Mouse (Mus musculus): ENCODE measurements at regions not wholly inside any gene's neighbourhood (a gene's known extent, or its start where the extent isn't known, plus 50 kb on each side); places are given as distances from the start of the nearest gene placed in this dataset.

DNA sequence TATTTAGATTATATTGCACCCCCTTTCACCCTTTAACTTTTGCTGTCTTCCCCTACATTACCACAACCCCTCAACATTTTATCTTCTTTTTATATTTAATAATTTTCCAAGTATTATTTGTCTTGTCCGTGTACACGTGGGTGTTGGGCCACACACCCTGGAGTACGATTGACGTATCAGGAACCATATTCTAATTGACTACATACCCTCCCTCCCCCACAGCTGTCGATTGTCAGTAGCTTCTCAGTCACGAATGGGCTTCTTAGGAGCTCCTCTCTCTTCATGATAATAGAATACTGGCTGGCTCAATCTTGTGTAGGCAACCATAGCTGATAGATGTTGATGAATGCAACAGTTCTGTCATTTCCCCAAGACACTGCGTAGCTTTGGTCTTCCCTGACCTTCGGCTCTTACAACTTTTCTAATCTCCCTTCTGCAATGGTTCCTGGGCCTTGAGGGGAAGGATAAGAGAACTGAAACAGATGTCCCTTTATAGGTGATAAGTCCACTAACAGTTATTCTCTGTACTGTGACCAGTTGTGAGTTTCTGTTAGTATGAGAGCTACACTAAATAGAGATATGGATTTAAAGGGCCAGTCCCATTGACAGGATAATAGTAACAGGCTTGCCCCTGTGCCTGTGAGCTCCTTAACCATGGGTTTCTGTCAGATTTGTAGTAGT is 310.9 kb downstream of the Epha7 start:
- Histone ChIP-seq H3K4me3 (ENCODE audit: low read depth, low read length) (no peak overlapping the region), H3K27me3 (replicated peaks; ENCODE audit: control insufficient read depth, insufficient read depth, low read length) (no peaks in the 10 kb centered on the region), H3K9me3 (replicated peaks; ENCODE audit: control insufficient read depth, low read length) (no peaks in the 10 kb centered on the region), H3K36me3 (ENCODE audit: control insufficient read depth, insufficient read depth, low read length) (no peaks in the 10 kb centered on the region), H3K9ac (ENCODE audit: low read length) (no peak overlapping the region), H3K4me2 (ENCODE audit: low read length) (no peak overlapping the region), H3K27ac (ENCODE audit: low read depth, low read length) (no peak overlapping the region), H3K4me1 (ENCODE audit: control insufficient read depth, insufficient read depth, low read length) (peaks cover 6% of the 10 kb centered on the region; the same call in 1 of the 2 replicates)
- DNase-seq (ENCODE audit: low spot score) (no peak), ATAC-seq (no peak)
- 94% methylated on average over 8 of the region's 8 CpGs for WGBS

DNA sequence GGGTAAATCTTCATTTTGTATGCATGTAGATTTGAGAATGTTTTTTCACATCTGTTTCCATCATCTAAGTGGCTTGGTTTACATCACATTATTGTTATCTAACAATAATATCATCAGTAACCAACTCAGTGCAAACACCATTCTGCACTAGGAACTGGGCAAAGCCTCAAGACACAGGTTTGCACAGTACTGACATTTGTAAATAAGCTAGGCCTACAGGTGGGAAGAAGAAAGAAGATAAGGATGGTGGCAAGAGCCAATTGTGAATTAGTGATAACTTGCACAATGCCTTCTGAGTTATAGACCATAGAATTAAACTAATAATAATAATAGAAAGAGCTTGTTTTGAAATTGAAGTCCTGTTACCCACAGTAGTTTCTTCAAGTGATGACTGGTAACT is 317.6 kb downstream of the Epha7 start:
- H3K27ac ChIP-seq (ENCODE audit: low read depth, low read length) = no peak overlapping the region
- H3K9me3 ChIP-seq (replicated peaks; ENCODE audit: control insufficient read depth, low read length) = no peaks in the 10 kb centered on the region
- no peak overlapping the region for H3K4me2 ChIP-seq (ENCODE audit: low read length)
- ATAC-seq = no peak
- no peak for DNase-seq (ENCODE audit: low spot score)
- H3K9ac ChIP-seq (ENCODE audit: low read length) = no peak overlapping the region
- H3K4me3 ChIP-seq (ENCODE audit: low read depth, low read length) = no peak overlapping the region
- no peaks in the 10 kb centered on the region for H3K36me3 ChIP-seq (ENCODE audit: control insufficient read depth, insufficient read depth, low read length)
- H3K27me3 ChIP-seq (replicated peaks; ENCODE audit: control insufficient read depth, insufficient read depth, low read length) = 0 out of 2 replicates have a peak, but pooled peaks cover 4% of the 10 kb centered on the region
- 0 out of 2 replicates have a peak, but pooled peaks cover 2% of the 10 kb centered on the region for H3K4me1 ChIP-seq (ENCODE audit: control insufficient read depth, insufficient read depth, low read length)

DNA sequence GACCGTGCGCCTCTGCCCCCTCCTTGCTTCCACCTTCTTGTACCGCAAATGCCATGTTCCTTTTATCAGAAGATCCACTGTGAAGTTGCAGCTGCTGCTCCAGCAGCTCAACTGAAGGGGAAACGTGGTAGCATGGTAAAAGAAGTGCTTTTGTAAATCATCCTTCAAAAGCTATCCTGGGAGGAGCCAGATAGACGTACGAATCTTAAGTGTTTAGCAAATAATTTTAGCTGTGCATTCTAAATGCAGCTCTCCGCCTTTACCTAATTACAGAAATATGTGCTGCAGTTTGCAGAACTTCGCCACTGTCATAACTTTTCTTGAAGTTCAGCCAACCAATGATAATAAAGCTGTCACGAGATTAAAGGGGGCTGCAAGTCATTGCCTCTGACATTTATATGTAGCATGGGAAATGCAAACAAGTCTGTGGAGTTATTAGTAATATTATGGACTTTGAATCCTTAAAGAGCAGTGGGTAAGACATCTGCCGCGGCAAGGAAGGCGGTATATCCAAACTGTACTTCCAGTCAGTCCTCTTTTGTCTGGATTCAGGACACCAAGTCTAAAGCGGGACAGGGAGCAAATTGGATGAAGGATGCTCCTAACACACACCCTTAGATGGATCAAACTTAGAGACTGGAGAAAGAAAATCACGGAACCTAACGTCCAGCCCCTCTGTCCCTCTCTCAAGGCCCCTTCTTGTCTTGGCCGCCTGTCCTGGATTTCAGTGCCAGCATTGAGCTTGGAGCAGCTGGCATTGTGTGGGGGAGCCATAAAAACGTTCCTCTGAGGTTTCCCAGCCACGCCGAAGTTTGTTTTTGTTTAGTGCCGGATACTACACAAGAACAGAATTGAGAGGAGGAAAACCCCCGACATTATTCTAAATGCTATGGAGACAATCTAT is 320.7 kb downstream of the Epha7 start:
- Histone ChIP-seq H3K4me2 (ENCODE audit: low read length) (no peak overlapping the region), H3K4me3 (ENCODE audit: low read depth, low read length) (no peak overlapping the region)
- DNase-seq (ENCODE audit: low spot score) = peak; percentile 24

DNA sequence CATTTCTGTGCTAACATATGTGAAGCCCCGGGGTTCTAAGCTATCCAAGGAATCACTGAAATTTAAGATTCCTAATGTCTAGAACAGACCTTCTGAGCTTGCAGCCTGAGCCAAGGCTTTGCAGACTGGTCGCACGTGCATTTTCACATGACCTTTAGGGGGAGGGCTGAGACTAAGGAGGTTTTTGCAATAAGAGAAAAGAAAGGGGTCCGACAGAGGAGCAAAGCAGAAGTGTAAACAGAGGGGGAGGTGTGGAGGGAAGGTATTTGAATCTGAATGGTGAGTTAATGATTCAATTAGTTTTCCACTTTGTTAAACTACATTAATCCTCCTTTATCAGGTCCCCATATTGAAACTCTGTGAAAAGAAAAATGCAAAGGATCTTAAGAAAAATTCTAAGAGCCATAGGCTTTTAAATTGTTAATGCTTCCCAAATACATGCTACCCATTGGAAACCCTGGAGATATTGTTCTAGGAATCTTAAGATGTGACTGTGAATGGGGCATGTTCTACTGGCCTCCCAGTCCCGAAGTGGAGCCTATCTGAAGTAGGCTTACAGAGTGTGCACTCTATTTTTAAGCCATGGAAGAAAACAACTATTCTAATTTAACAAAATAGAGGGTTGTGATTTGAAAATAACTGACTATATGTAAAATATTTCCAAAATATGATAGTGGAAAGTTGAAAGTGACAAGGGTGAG is 322.9 kb downstream of the Epha7 start:
- ATAC-seq (peak; percentile 88), DNase-seq (ENCODE audit: low spot score) (peak; percentile 68)
- 1% methylated on average over 5 of the region's 5 CpGs for WGBS
- Histone ChIP-seq H3K4me2 (ENCODE audit: low read length) (no peak overlapping the region), H3K27me3 (replicated peaks; ENCODE audit: control insufficient read depth, insufficient read depth, low read length) (0 out of 2 replicates have a peak, but pooled peaks cover 4% of the 10 kb centered on the region), H3K27ac (ENCODE audit: low read depth, low read length) (no peak overlapping the region), H3K9me3 (replicated peaks; ENCODE audit: control insufficient read depth, low read length) (no peaks in the 10 kb centered on the region), H3K9ac (ENCODE audit: low read length) (no peak overlapping the region), H3K36me3 (ENCODE audit: control insufficient read depth, insufficient read depth, low read length) (no peaks in the 10 kb centered on the region), H3K4me1 (ENCODE audit: control insufficient read depth, insufficient read depth, low read length) (peaks cover 5% of the 10 kb centered on the region; the same call in 1 of the 2 replicates), H3K4me3 (ENCODE audit: low read depth, low read length) (no peak overlapping the region)

More for the DNA sequence above, 320.7 kb downstream of the Epha7 start:
- no peak for ATAC-seq
- WGBS = 64% methylated on average over 21 of the region's 21 CpGs
- H3K36me3 ChIP-seq (ENCODE audit: control insufficient read depth, insufficient read depth, low read length) = no peaks in the 10 kb centered on the region
- no peak overlapping the region for H3K9ac ChIP-seq (ENCODE audit: low read length)
- H3K27me3 ChIP-seq (replicated peaks; ENCODE audit: control insufficient read depth, insufficient read depth, low read length) = 0 out of 2 replicates have a peak, but pooled peaks cover 4% of the 10 kb centered on the region
- H3K4me1 ChIP-seq (ENCODE audit: control insufficient read depth, insufficient read depth, low read length) = peaks cover 5% of the 10 kb centered on the region; the same call in 1 of the 2 replicates
- H3K9me3 ChIP-seq (replicated peaks; ENCODE audit: control insufficient read depth, low read length) = no peaks in the 10 kb centered on the region
- H3K27ac ChIP-seq (ENCODE audit: low read depth, low read length) = no peak overlapping the region

DNA sequence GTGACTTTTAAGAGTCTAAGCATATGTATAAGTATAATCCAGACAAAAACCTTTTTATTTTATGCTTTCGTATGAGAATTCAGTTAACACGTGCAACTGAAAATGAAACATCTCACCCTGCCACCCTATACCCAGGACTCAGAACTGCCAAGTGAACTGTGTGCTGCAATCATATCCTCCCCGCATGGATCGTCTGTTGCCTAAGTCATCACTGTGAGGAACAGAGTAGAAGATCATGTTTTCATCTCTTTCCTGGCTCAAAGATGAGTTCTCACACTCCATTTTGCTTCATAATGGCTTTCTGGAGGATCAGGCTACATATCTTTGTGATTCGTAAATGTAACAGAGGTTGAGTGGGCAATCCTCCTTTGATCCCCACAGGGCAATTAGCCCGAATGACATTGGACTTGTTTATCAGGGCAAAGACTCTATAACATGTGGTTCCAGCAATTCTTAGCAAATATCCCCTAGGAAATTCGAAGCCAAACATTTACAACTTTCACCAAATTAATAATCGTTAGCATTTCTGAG is 325.9 kb downstream of the Epha7 start:
- peaks cover 5% of the 10 kb centered on the region; the same call in 1 of the 2 replicates for H3K4me1 ChIP-seq (ENCODE audit: control insufficient read depth, insufficient read depth, low read length)

DNA sequence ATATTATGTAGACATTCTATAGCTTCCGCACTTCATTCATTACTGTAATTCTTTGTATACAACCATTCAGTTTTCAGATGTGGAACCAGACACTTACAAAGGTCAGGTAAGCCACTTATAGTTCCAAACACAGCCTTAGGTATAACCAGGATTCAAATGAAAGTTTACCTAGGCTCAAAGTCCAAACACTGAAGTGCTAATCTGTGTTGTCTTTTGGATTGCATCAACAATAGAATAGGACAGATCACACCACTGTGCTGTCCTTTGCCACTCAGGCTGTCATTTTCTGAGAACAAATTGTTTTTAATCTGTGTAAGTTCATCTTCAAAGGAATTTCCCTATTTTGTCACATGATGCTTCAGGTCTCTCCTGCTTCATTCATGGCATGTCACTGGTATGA is 330.5 kb downstream of the Epha7 start:
- no peak overlapping the region for H3K27ac ChIP-seq (ENCODE audit: low read depth, low read length)
- H3K4me2 ChIP-seq (ENCODE audit: low read length) = no peak overlapping the region
- DNase-seq (ENCODE audit: low spot score) (no peak), ATAC-seq (no peak)
- H3K4me1 ChIP-seq (ENCODE audit: control insufficient read depth, insufficient read depth, low read length) = no peaks in the 10 kb centered on the region
- H3K4me3 ChIP-seq (ENCODE audit: low read depth, low read length) = no peak overlapping the region
- H3K9me3 ChIP-seq (replicated peaks; ENCODE audit: control insufficient read depth, low read length) = no peaks in the 10 kb centered on the region
- no peak overlapping the region for H3K9ac ChIP-seq (ENCODE audit: low read length)
- H3K36me3 ChIP-seq (ENCODE audit: control insufficient read depth, insufficient read depth, low read length) = no peaks in the 10 kb centered on the region
- WGBS = 100% methylated on average over 1 of the region's 1 CpGs
- no peaks in the 10 kb centered on the region for H3K27me3 ChIP-seq (replicated peaks; ENCODE audit: control insufficient read depth, insufficient read depth, low read length)

More for the DNA sequence above, 325.9 kb downstream of the Epha7 start:
- H3K27me3 ChIP-seq (replicated peaks; ENCODE audit: control insufficient read depth, insufficient read depth, low read length) = no peaks in the 10 kb centered on the region
- ATAC-seq = no peak
- H3K27ac ChIP-seq (ENCODE audit: low read depth, low read length) = no peak overlapping the region
- H3K9me3 ChIP-seq (replicated peaks; ENCODE audit: control insufficient read depth, low read length) = no peaks in the 10 kb centered on the region
- 85% methylated on average over 8 of the region's 8 CpGs for WGBS
- no peak for DNase-seq (ENCODE audit: low spot score)
- no peak overlapping the region for H3K4me3 ChIP-seq (ENCODE audit: low read depth, low read length)
- H3K9ac ChIP-seq (ENCODE audit: low read length) = no peak overlapping the region
- no peaks in the 10 kb centered on the region for H3K36me3 ChIP-seq (ENCODE audit: control insufficient read depth, insufficient read depth, low read length)
- no peak overlapping the region for H3K4me2 ChIP-seq (ENCODE audit: low read length)

DNA sequence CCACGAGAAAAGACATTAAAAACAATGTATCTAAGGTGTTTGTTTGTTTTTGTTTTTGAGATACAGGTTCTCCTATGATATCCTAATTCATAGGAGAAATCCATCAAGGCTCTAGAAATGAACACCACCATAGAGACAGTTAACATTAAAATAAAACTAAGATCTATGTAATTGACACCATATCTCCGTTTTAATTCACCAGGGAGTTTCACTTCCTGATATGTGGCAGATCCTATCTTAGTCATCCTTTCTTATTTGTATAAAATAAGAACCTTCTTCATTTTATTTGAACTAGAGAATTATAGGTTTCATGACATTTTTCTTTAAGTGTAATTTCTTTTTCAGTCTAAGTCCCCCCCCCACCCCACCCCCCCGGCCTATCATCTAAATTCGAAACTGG is 332.3 kb downstream of the Epha7 start:
- DNase-seq (ENCODE audit: low spot score) = no peak
- no peaks in the 10 kb centered on the region for H3K27me3 ChIP-seq (replicated peaks; ENCODE audit: control insufficient read depth, insufficient read depth, low read length)
- H3K4me1 ChIP-seq (ENCODE audit: control insufficient read depth, insufficient read depth, low read length) = no peaks in the 10 kb centered on the region
- no peak overlapping the region for H3K4me2 ChIP-seq (ENCODE audit: low read length)
- 92% methylated on average over 4 of the region's 4 CpGs for WGBS
- H3K36me3 ChIP-seq (ENCODE audit: control insufficient read depth, insufficient read depth, low read length) = no peaks in the 10 kb centered on the region
- H3K9me3 ChIP-seq (replicated peaks; ENCODE audit: control insufficient read depth, low read length) = no peaks in the 10 kb centered on the region
- no peak overlapping the region for H3K4me3 ChIP-seq (ENCODE audit: low read depth, low read length)
- no peak overlapping the region for H3K27ac ChIP-seq (ENCODE audit: low read depth, low read length)
- ATAC-seq = no peak
- H3K9ac ChIP-seq (ENCODE audit: low read length) = no peak overlapping the region

DNA sequence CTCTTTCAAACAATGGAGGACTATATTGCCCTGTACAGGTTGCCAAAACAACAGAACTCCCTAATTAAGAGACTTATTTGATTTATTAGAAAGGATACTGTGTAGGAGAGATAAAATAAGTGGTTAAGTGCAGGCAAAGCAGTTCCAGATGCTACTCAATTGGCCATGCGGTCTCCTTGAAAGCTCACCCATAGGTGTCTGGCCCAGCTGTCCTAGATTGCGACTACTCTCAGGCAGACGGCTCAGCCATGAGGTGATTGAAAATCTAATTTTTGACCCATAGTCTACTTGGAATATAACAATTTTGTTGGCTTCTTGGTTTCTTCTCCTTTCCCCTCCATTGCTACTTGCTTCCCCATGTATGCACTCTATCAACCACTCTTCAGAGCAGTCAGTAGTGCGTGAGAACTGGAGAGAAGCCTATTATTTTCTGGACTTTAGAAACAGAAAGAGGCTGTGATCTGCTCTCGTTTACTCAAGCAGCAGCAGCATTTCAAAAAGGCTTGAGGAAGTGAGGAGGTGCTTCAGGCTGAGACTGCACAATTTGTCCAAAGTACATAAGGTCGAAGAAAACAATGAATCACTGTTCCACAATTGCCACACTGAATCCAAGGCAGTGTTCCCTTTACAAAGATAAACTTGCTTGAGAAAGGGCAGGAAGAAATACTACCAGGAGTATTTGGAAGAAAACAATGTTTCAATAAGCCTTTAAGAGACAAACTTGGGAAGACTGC is 339.4 kb downstream of the Epha7 start:
- Histone ChIP-seq H3K4me3 (ENCODE audit: low read depth, low read length) (no peak overlapping the region), H3K9ac (ENCODE audit: low read length) (no peak overlapping the region), H3K9me3 (replicated peaks; ENCODE audit: control insufficient read depth, low read length) (no peaks in the 10 kb centered on the region), H3K36me3 (ENCODE audit: control insufficient read depth, insufficient read depth, low read length) (no peaks in the 10 kb centered on the region), H3K4me2 (ENCODE audit: low read length) (no peak overlapping the region), H3K27me3 (replicated peaks; ENCODE audit: control insufficient read depth, insufficient read depth, low read length) (no peaks in the 10 kb centered on the region), H3K27ac (ENCODE audit: low read depth, low read length) (no peak overlapping the region), H3K4me1 (ENCODE audit: control insufficient read depth, insufficient read depth, low read length) (no peaks in the 10 kb centered on the region; the same call in 1 of the 2 replicates)
- 57% methylated on average over 6 of the region's 6 CpGs for WGBS
- DNase-seq (ENCODE audit: low spot score) = no peak
- ATAC-seq = no peak

Data from forebrain, embryonic 14.5 days (tissue).